ENCODE assay signal across 18 mouse cellular contexts in the genomic region with DNA sequence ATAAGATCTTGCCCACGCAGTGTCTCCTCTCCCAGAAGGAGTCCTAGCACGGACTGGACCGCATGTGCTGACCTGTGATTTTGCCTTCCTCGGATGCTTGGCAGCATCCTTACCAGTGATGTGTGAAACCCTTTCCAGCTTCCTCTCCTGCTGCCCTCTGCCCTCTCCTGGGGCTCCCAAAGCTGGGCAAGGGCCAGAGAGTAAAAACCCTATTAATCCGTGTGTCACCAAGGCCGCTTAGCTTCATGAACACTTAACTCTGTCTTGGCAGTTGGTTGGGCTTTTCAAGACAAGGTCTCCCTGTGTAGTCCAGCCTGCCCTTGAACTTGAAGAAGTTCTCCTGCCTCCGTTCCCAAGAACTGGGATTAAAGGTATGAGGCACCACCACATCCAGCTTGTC.
DNase-seq lines count a peak whose midpoint lies in the region; ATAC-seq and TF ChIP-seq lines count a peak whose summit lies in the region.
"Had no signal": no experiment of that assay in that cellular context is flagged by ENCODE, and none has a peak within 500 bp of the region (broad histone marks: within the 10 kb centered on the region; RNA-seq: fewer than 3 reads in every experiment).

No protein-coding gene starts in this region.

- intact Hi-C loops in left cerebral cortex, postnatal 36 days (cut with DNase I): no loop called here

- no peak overlapping the region for H3K4me2 ChIP-seq in embryonic facial prominence, embryonic 15.5 days (replicated peaks)
- H3K4me2 ChIP-seq: forebrain, embryonic 12.5 days; hindbrain, embryonic 13.5 days; limb, embryonic 12.5 days had no signal

- TF ChIP-seq POLR2A in kidney, adult 2 months (IDR thresholded peaks at IDR 0.05; ENCODE audit: low read depth, low read length): no peak

- WGBS in kidney, adult 2 months: 48% methylated on average over 7 of the region's 7 CpGs
- WGBS in embryonic facial prominence, embryonic 15.5 days: 82% methylated on average over 7 of the region's 7 CpGs

- H3K36me3 ChIP-seq in kidney, adult 2 months (ENCODE audit: control insufficient read depth, insufficient read depth, low read length): no peaks in the 10 kb centered on the region; the same call in 1 of the 2 replicates
- H3K36me3 ChIP-seq in embryonic facial prominence, embryonic 15.5 days: peaks cover 36% of the 10 kb centered on the region; the same call in 1 of the 2 replicates
- H3K36me3 ChIP-seq: G1E had no signal

- H3K4me1 ChIP-seq in kidney, adult 2 months (ENCODE audit: control insufficient read depth, insufficient read depth, low read length): peaks cover 15% of the 10 kb centered on the region; the same call in 1 of the 2 replicates
- H3K4me1 ChIP-seq in embryonic facial prominence, embryonic 15.5 days: peaks cover 60% of the 10 kb centered on the region

- TF ChIP-seq CTCF in kidney, adult 2 months (conservative IDR thresholded peaks at IDR 0.05; ENCODE audit: insufficient read depth, insufficient read length, low read depth, low read length): no peak

- ATAC-seq in embryonic facial prominence, embryonic 15.5 days (ENCODE audit: insufficient number of reproducible peaks, low FRiP score, low TSS enrichment, low read depth): no peak
- ATAC-seq: CD4-positive, CD25-positive, alpha-beta regulatory T cell, adult 4 months; lung, postnatal 0 days; midbrain, embryonic 16.5 days had no signal

- no peak overlapping the region for H3K27ac ChIP-seq in kidney, adult 2 months (ENCODE audit: insufficient read depth, low read depth, low read length)
- H3K27ac ChIP-seq in embryonic facial prominence, embryonic 15.5 days (replicated peaks): 0 out of 2 replicates have a peak overlapping the region, but pooled peaks have one; percentile 44
- H3K27ac ChIP-seq: forebrain, embryonic 12.5 days; hindbrain, embryonic 13.5 days had no signal

- no peaks in the 10 kb centered on the region for H3K27me3 ChIP-seq in kidney, adult 2 months (replicated peaks; ENCODE audit: control insufficient read depth, insufficient read depth, low read length)
- no peaks in the 10 kb centered on the region for H3K27me3 ChIP-seq in embryonic facial prominence, embryonic 15.5 days
- H3K27me3 ChIP-seq: hindbrain, embryonic 13.5 days; limb, embryonic 12.5 days had no signal

- DNase-seq in adrenal gland, adult 2 months: peak; percentile 79
- no peak for DNase-seq in adrenal gland, postnatal 4 days (ENCODE audit: low spot score in 2 of 2)
- DNase-seq in kidney, adult 2 months: peak; percentile 40
- DNase-seq in kidney, postnatal 10 days: no peak
- peak; percentile 39 for DNase-seq in NIH3T3 (ENCODE audit: low read depth)
- DNase-seq in left cerebral cortex, postnatal 36 days (ENCODE audit: low spot score in 2 of 2): no peak
- DNase-seq in left cerebral cortex, adult 18-20 months (ENCODE audit: low spot score in 2 of 2): no peak
- DNase-seq: cerebellum, postnatal 10 days; layer of hippocampus, postnatal 36 days; thymus, postnatal 4 days had no signal

- no peak overlapping the region for H3K9ac ChIP-seq in embryonic facial prominence, embryonic 15.5 days
- H3K9ac ChIP-seq: forebrain, embryonic 12.5 days; hindbrain, embryonic 13.5 days; limb, embryonic 12.5 days had no signal

- H3K4me3 ChIP-seq in kidney, adult 2 months (ENCODE audit: insufficient read depth, low read depth, low read length): no peak overlapping the region
- no peak overlapping the region for H3K4me3 ChIP-seq in embryonic facial prominence, embryonic 15.5 days (replicated peaks)
- H3K4me3 ChIP-seq: forebrain, embryonic 12.5 days; hindbrain, embryonic 13.5 days; limb, embryonic 12.5 days had no signal

- no peaks in the 10 kb centered on the region for H3K9me3 ChIP-seq in embryonic facial prominence, embryonic 15.5 days (replicated peaks)
- H3K9me3 ChIP-seq: forebrain, embryonic 12.5 days; G1E; hindbrain, embryonic 13.5 days; limb, embryonic 12.5 days had no signal

Comparison
In these comparisons a context has a peak if more than half of its experiments do, and no peak if none do; other contexts are left out.
1. DNase-seq: peak in adrenal gland, adult 2 months (single experiment), kidney, adult 2 months (single experiment) and NIH3T3 (single experiment); none in adrenal gland, postnatal 4 days (0 of 2), kidney, postnatal 10 days (single experiment), left cerebral cortex, postnatal 36 days (0 of 2) and left cerebral cortex, adult 18-20 months (0 of 2).